Mouse (Mus musculus) ES-E14 (cell line): ENCODE results near the gene Sox9. TPM values are rescaled to one million over a fixed set of nuclear protein-coding genes. Genes with fewer than 3 reads are reported as not detected.

Experiments used
- DNase-seq: peaks from one replicate; pipeline ENCODE4 v3.0.0-alpha.2; 2013; ENCODE audit warnings: low read depth, low spot score
- H3K27ac ChIP-seq: 2 replicates; pipeline ENCODE4 v1.5.1; 2012; ENCODE audit warnings: low read depth, mild to moderate bottlenecking, low read length, moderate library complexity, mixed read lengths; ENCODE audit not compliant: poor library complexity, insufficient read depth, severe bottlenecking
- H3K36me3 ChIP-seq: 2 replicates; pipeline ENCODE4 v1.6.1; 2012; ENCODE audit warnings: mild to moderate bottlenecking, low read length, moderate library complexity, mixed read lengths; ENCODE audit not compliant: control insufficient read depth, poor library complexity, insufficient read depth, severe bottlenecking
- H3K4me1 ChIP-seq, 2 experiments: fragments of 150-350 bp in 1 of 2; sonication (generic) in 1 of 2; 2 replicates each; pipeline ENCODE4 v1.6.1; 2012; ENCODE audit warnings: low read length in 2 of 2, mild to moderate bottlenecking in 1 of 2, mixed read lengths in 1 of 2; ENCODE audit not compliant: control insufficient read depth in 2 of 2, insufficient read depth in 2 of 2, poor library complexity in 1 of 2
- H3K4me3 ChIP-seq, 2 experiments: fragments of 150-350 bp in 1 of 2; sonication (generic) in 1 of 2; 2 replicates each; pipeline ENCODE4 v1.5.1; 2012; ENCODE audit warnings: low read length in 2 of 2, low read depth in 1 of 2, mild to moderate bottlenecking in 1 of 2, mixed read lengths in 1 of 2; ENCODE audit not compliant: insufficient read depth in 1 of 2, poor library complexity in 1 of 2, severe bottlenecking in 1 of 2
- H3K9ac ChIP-seq: 2 replicates; pipeline ENCODE4 v1.6.1; 2012; ENCODE audit warnings: low read depth, mild to moderate bottlenecking, low read length, mixed read lengths; ENCODE audit not compliant: poor library complexity, insufficient read depth, severe bottlenecking
- H3K9me3 ChIP-seq: fragments of 150-350 bp; sonication (generic); 2 replicates; pipeline ENCODE4 v1.6.1; 2012; ENCODE audit warnings: low read depth, mild to moderate bottlenecking, low read length; ENCODE audit not compliant: control insufficient read depth, insufficient read depth
- CHD2 ChIP-seq: IDR thresholded peaks from 2 replicates; pipeline ENCODE4 v1.6.1; 2014; ENCODE audit warnings: mild to moderate bottlenecking, low read depth, low read length, inconsistent platforms
- HCFC1 ChIP-seq: IDR thresholded peaks from 2 replicates; pipeline ENCODE4 v1.6.1; 2012; ENCODE audit warnings: low read length, inconsistent platforms, borderline replicate concordance; ENCODE audit not compliant: insufficient read depth
- MAFK ChIP-seq: IDR thresholded peaks from 2 replicates; pipeline ENCODE4 v1.6.1; 2014; ENCODE audit warnings: mild to moderate bottlenecking, low read depth, low read length, inconsistent platforms; ENCODE audit not compliant: insufficient read depth
- ZC3H11A ChIP-seq: IDR thresholded peaks from 2 replicates; pipeline ENCODE4 v1.6.1; 2012; ENCODE audit warnings: low read depth, mild to moderate bottlenecking, inconsistent platforms, low read length, borderline replicate concordance
- ZNF384 ChIP-seq: IDR thresholded peaks from 2 replicates; pipeline ENCODE4 v1.6.1; 2012; ENCODE audit warnings: low read depth, low read length, inconsistent platforms
- in situ Hi-C, 2 experiments: fragments of 600-800 bp; cut with MboI; formaldehyde crosslinking; loops; one replicate each; pipeline ENCODE4 v1.15.1; 2025; ENCODE audit warnings: low sequenced_read_pairs in 2 of 2, inconsistent platforms in 1 of 2; ENCODE audit not compliant: unreplicated experiment in 2 of 2
- total RNA-seq: library from RNA; depleted of rRNA; stranded (reverse); fragments of 300-350 nt; gene quantifications from 2 replicates; pipeline ENCODE4 v1.2.3, GENCODE M21; 2012

The Sox9 gene
- total RNA-seq, 1 experiment, result 0.27 TPM

GRCm38 (mm10) chr11:112780394-112780920 lies 1.6 kb upstream of the Sox9 start:
- Histone ChIP-seq H3K9ac (no peak overlapping the region), H3K27ac (no peak overlapping the region), H3K9me3 (no peaks in the 10 kb centered on the region), H3K36me3 (no peaks in the 10 kb centered on the region), H3K4me3 (no peak overlapping the region), H3K4me1 (peaks cover 0 to 8% of the 10 kb centered on the region in 2 experiments; a peak in 1 of 4 replicates)
- in situ Hi-C loops, result loop anchor here (25.0 kb wide), 1 partner anchor 382 kb away; no protein-coding TSS in a partner anchor
- DNase-seq, result no peak
- TF ChIP-seq ZC3H11A (no peak), ZNF384 (no peak), HCFC1 (no peak), MAFK (no peak), CHD2 (no peak)

GRCm38 (mm10) chr11:112781035-112781911 lies 751 bp upstream of the Sox9 start:
- no peak overlapping the region for H3K27ac ChIP-seq
- in situ Hi-C loops, result loop anchor here (25.0 kb wide), 1 partner anchor 381 kb away; no protein-coding TSS in a partner anchor

GRCm38 (mm10) chr11:112782357-112783121 lies 515 bp downstream of the Sox9 start:
- DNase-seq, result no peak
- no peak for TF ChIP-seq MAFK
- no peak for TF ChIP-seq CHD2
- no peak for TF ChIP-seq ZNF384
- TF ChIP-seq ZC3H11A, result no peak
- no peaks in the 10 kb centered on the region for H3K9me3 ChIP-seq
- H3K4me3 ChIP-seq, result peak overlapping the region; percentile 58 to 63
- peak overlapping the region; percentile 7; the same call in 1 of the 2 replicates for H3K9ac ChIP-seq
- in situ Hi-C loops, result loop anchor here (25.0 kb wide), 1 partner anchor 380 kb away; no protein-coding TSS in a partner anchor
- no peak overlapping the region for H3K27ac ChIP-seq
- no peaks in the 10 kb centered on the region for H3K36me3 ChIP-seq
- H3K4me1 ChIP-seq, result peaks cover 0 to 8% of the 10 kb centered on the region in 2 experiments; a peak in 1 of 4 replicates

More at GRCm38 (mm10) chr11:112781035-112781911, 751 bp upstream of the Sox9 start:
- H3K4me3 ChIP-seq, result peak overlapping the region; percentile 58 to 63; a peak in 2 of 4 replicates
- H3K9me3 ChIP-seq, result no peaks in the 10 kb centered on the region
- no peak for DNase-seq
- peaks cover 0 to 8% of the 10 kb centered on the region in 2 experiments; a peak in 1 of 4 replicates for H3K4me1 ChIP-seq
- TF ChIP-seq ZC3H11A, result no peak
- TF ChIP-seq HCFC1, result no peak
- no peak for TF ChIP-seq CHD2
- TF ChIP-seq ZNF384, result no peak
- no peak for TF ChIP-seq MAFK
- H3K36me3 ChIP-seq, result no peaks in the 10 kb centered on the region
- no peak overlapping the region for H3K9ac ChIP-seq

- DNase-seq, result no peak
- peak overlapping the region; percentile 56 to 58; a peak in 3 of 4 replicates for H3K4me3 ChIP-seq
- H3K9ac ChIP-seq, result no peak overlapping the region
- no peak overlapping the region for H3K27ac ChIP-seq
- TF ChIP-seq HCFC1, result no peak
- TF ChIP-seq ZNF384, result no peak
- TF ChIP-seq CHD2, result no peak
- TF ChIP-seq ZC3H11A, result no peak
- no peak for TF ChIP-seq MAFK
- peaks cover 0 to 8% of the 10 kb centered on the region in 2 experiments; a peak in 1 of 4 replicates for H3K4me1 ChIP-seq
- no peaks in the 10 kb centered on the region for H3K9me3 ChIP-seq
- no peaks in the 10 kb centered on the region for H3K36me3 ChIP-seq
- in situ Hi-C loops, result loop anchor here (25.0 kb wide), 1 partner anchor 379 kb away; no protein-coding TSS in a partner anchor
Measured at GRCm38 (mm10) chr11:112783401-112784346, 1.6 kb downstream of the Sox9 start.
